ENCODE assay signal across 15 mouse cellular contexts in the genomic region with DNA sequence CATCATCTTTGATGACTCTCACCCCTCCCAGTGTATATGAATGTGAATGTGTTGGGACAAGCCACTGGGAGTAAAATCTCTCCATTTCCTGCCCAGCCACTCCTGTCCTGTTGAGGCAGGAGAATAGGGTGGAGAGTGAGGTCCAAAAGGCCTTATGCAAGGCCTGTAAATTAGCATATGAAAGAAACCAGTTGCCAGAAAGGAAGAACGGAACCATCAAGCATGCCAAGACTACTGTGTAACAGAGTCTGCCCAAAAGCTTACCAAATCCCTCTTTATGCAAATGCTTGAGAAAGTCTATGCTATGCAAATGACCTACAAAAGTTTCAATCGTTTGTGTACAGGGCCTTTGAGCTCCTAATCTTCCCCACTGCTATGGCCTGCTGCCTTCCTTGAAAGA.
A peak's percentile ranks its signal among the peaks of the same experiment; 100 is the strongest.
DNase-seq lines count a peak whose midpoint lies in the region; ATAC-seq and TF ChIP-seq lines count a peak whose summit lies in the region.
"Had no signal": no experiment of that assay in that cellular context is flagged by ENCODE, and none has a peak within 500 bp of the region (broad histone marks: within the 10 kb centered on the region; RNA-seq: fewer than 3 reads in every experiment).

No protein-coding gene starts in this region.

- TF ChIP-seq EP300 in lung, postnatal 0 days (IDR thresholded peaks at IDR 0.05) = no peak

- DNase-seq in lung, postnatal 0 days (ENCODE audit: low spot score) = peak; percentile 36
- DNase-seq in lung, postnatal 4 days = no peak
- DNase-seq in fat pad, adult 2 months (ENCODE audit: extremely low read depth, low read depth, low spot score) = peak; percentile 90
- DNase-seq in hindbrain, embryonic 14.5 days (ENCODE audit: low spot score) = peak; percentile 63
- DNase-seq in splenic B cell, adult 2 months (ENCODE audit: low read depth, low spot score) = peak; percentile 6
- DNase-seq in urinary bladder, postnatal 4 days (ENCODE audit: low spot score in 2 of 2) = no peak
- DNase-seq in gastrocnemius, postnatal 4 days (ENCODE audit: low spot score in 2 of 2) = no peak
- DNase-seq: adrenal gland, adult 8-10 months; kidney, adult 2 months; layer of hippocampus, postnatal 36 days; liver had no signal

- TF ChIP-seq CTCF in lung, postnatal 0 days (IDR thresholded peaks at IDR 0.05) = no peak

- H3K36me3 ChIP-seq in lung, postnatal 0 days (ENCODE audit: insufficient read depth, low read length) = no peaks in the 10 kb centered on the region
- no peaks in the 10 kb centered on the region for H3K36me3 ChIP-seq in hindbrain, embryonic 14.5 days (replicated peaks; ENCODE audit: control insufficient read depth, insufficient read depth)
- no peaks in the 10 kb centered on the region for H3K36me3 ChIP-seq in splenic B cell, adult 2 months (ENCODE audit: control insufficient read depth, insufficient read depth, low read length, poor library complexity, severe bottlenecking)
- H3K36me3 ChIP-seq: G1E; heart, embryonic 15.5 days had no signal

- no peak overlapping the region for H3K9ac ChIP-seq in lung, postnatal 0 days (replicated peaks; ENCODE audit: low read depth)
- no peak overlapping the region for H3K9ac ChIP-seq in hindbrain, embryonic 14.5 days
- H3K9ac ChIP-seq: heart, embryonic 15.5 days had no signal

- no peak overlapping the region for H3K27ac ChIP-seq in lung, postnatal 0 days (ENCODE audit: low read length)
- H3K27ac ChIP-seq in hindbrain, embryonic 14.5 days = no peak overlapping the region; the same call in 1 of the 2 replicates
- H3K27ac ChIP-seq: heart, embryonic 15.5 days; macrophage had no signal

- H3K4me3 ChIP-seq in lung, postnatal 0 days (ENCODE audit: low read depth, low read length) = no peak overlapping the region
- no peak overlapping the region for H3K4me3 ChIP-seq in hindbrain, embryonic 14.5 days (replicated peaks; ENCODE audit: low read length)
- H3K4me3 ChIP-seq: heart, embryonic 15.5 days had no signal

- 0 out of 2 replicates have a peak, but pooled peaks cover 2% of the 10 kb centered on the region for H3K4me1 ChIP-seq in lung, postnatal 0 days (ENCODE audit: insufficient read depth, low read depth, low read length)
- no peaks in the 10 kb centered on the region for H3K4me1 ChIP-seq in hindbrain, embryonic 14.5 days (replicated peaks; ENCODE audit: control insufficient read depth, insufficient read depth, low read length)
- H3K4me1 ChIP-seq: heart, embryonic 15.5 days had no signal

- 72% methylated on average over 2 of the region's 2 CpGs for WGBS in lung, postnatal 0 days
- 19% methylated on average over 2 of the region's 2 CpGs for WGBS in hindbrain, embryonic 14.5 days

- H3K9me3 ChIP-seq in lung, postnatal 0 days (ENCODE audit: low read length) = no peaks in the 10 kb centered on the region
- no peaks in the 10 kb centered on the region for H3K9me3 ChIP-seq in hindbrain, embryonic 14.5 days (ENCODE audit: control insufficient read depth, low read length)
- H3K9me3 ChIP-seq: G1E; heart, embryonic 15.5 days had no signal

- H3K27me3 ChIP-seq in lung, postnatal 0 days (replicated peaks; ENCODE audit: insufficient read depth, low read length) = no peaks in the 10 kb centered on the region
- H3K27me3 ChIP-seq in hindbrain, embryonic 14.5 days (ENCODE audit: control insufficient read depth, insufficient read depth, low read length) = no peaks in the 10 kb centered on the region
- H3K27me3 ChIP-seq in splenic B cell, adult 2 months (ENCODE audit: control insufficient read depth, insufficient read depth, low read length, poor library complexity, severe bottlenecking) = no peaks in the 10 kb centered on the region
- H3K27me3 ChIP-seq: heart, embryonic 15.5 days had no signal

- H3K4me2 ChIP-seq in lung, postnatal 0 days (replicated peaks; ENCODE audit: low read depth, low read length) = no peak overlapping the region
- no peak overlapping the region for H3K4me2 ChIP-seq in hindbrain, embryonic 14.5 days (replicated peaks)
- H3K4me2 ChIP-seq: heart, embryonic 15.5 days had no signal

- no peak; the same call in 1 of the 2 replicates for ATAC-seq in lung, postnatal 0 days
- peak; percentile 84; the same call in 1 of the 2 replicates for ATAC-seq in hindbrain, embryonic 14.5 days (ENCODE audit: low FRiP score)
- no peak for ATAC-seq in megakaryocyte-erythroid progenitor cell, adult 5-6 weeks (replicated peaks; ENCODE audit: low FRiP score, low TSS enrichment, poor library complexity, severe bottlenecking)

Comparison
In these comparisons a context has a peak if more than half of its experiments do, and no peak if none do; other contexts are left out.
1. DNase-seq: peak in lung, postnatal 0 days (single experiment), fat pad, adult 2 months (single experiment), hindbrain, embryonic 14.5 days (single experiment) and splenic B cell, adult 2 months (single experiment); none in lung, postnatal 4 days (0 of 2), urinary bladder, postnatal 4 days (0 of 2) and gastrocnemius, postnatal 4 days (0 of 2).